Mouse (Mus musculus): Measurements from ENCODE around the gene Wdr64. TPM values are rescaled to one million over a fixed set of nuclear protein-coding genes. Genes with fewer than 3 reads are reported as not detected.

Wdr64 gene
- polyA plus RNA-seq (2014; fragmentation: Illumina TruSeq; extraction: RNeasy Lipid Tissue Mini Kit (QIAGEN cat#74804); ENCODE audit: low replicate concordance) = not detected

DNA sequence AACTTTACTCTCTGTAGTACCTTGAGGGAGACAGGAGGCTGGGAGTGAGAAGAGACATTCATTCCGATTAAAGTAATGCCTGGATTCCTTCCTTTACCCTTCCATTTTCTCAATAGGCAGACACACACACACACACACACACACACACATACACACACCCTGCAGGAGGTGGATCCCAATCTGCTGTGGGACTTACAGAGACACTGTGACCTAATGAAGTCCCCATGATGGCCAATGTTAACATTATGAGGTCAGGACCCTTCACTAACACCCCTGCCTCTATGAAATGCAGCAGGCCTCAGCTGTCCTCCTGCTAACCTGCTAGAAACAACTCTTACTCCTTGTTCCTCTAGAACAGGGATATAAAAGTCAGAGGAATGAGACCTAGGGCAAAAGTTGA lies at the start of gene Wdr64:
Gene Wdr64 (plus strand): TSS at position 301 of the 400 bp plus-strand sequence.

DNA sequence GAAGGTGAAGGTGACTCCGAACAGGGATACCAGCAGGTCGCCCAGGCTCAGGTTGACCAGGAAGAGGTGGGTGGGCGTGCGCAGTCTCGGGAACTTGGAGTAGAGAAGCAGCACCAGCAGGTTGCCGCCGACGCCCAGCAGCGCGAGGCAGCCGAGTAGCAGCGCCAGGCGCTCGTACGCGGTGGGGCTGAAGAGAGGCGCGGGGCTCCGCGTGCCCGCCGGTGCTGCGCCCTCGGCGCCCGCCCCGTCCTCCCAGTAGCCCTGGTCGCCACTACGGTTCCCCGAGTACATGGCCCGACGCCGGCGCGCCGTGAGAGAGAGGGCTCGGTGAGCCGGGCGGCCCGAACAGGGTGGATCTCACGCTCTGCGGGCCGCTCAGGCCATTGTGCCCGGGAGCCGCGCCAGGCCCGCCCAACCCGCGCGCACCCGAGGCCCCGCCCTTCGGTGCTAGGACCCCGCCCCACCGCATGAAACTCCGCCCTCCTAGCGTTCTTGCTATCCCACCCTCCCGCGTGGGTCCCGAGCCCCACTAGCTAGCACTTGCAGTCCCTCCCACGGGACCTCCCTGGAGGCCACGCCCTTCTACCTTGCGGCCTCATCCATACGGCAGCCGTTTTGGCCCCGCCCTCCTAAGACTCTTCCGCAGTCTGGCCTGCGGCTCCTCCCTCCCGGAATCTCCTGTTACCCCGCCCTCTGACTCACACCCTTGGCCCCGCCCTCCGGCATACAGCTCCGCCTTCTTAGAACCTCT lies 6.0 kb upstream of the Wdr64 start, which contains the start of the genes Opn3 and Chml:
Gene Opn3 (minus strand): TSS at position 531 of the 751 bp plus-strand sequence.
Gene Chml (minus strand): TSS at position 656 of the 751 bp plus-strand sequence.

Other genes with a start within 250 kb of the Wdr64 start
- gene Rgs7, start 206.1 kb upstream of the Wdr64 start, polyA plus RNA-seq (2014; fragmentation: Illumina TruSeq; extraction: RNeasy Lipid Tissue Mini Kit (QIAGEN cat#74804); ENCODE audit: low replicate concordance) = 1.1 TPM
- 6.6 TPM for gene Kmo, start 78.2 kb upstream of the Wdr64 start, polyA plus RNA-seq (2014; fragmentation: Illumina TruSeq; extraction: RNeasy Lipid Tissue Mini Kit (QIAGEN cat#74804); ENCODE audit: low replicate concordance)
- gene Fh1, start 73.0 kb upstream of the Wdr64 start, polyA plus RNA-seq (2014; fragmentation: Illumina TruSeq; extraction: RNeasy Lipid Tissue Mini Kit (QIAGEN cat#74804); ENCODE audit: low replicate concordance) = 226 TPM
- gene Opn3, start 5.8 kb upstream of the Wdr64 start, polyA plus RNA-seq (2014; fragmentation: Illumina TruSeq; extraction: RNeasy Lipid Tissue Mini Kit (QIAGEN cat#74804); ENCODE audit: low replicate concordance) = 5.5 TPM
- gene Chml, start 5.7 kb upstream of the Wdr64 start, polyA plus RNA-seq (2014; fragmentation: Illumina TruSeq; extraction: RNeasy Lipid Tissue Mini Kit (QIAGEN cat#74804); ENCODE audit: low replicate concordance) = 38.4 TPM
- gene Exo1, start 182.0 kb downstream of the Wdr64 start, polyA plus RNA-seq (2014; fragmentation: Illumina TruSeq; extraction: RNeasy Lipid Tissue Mini Kit (QIAGEN cat#74804); ENCODE audit: low replicate concordance) = 3.8 TPM
- gene Gm38100, start 221.7 kb downstream of the Wdr64 start, polyA plus RNA-seq (2014; fragmentation: Illumina TruSeq; extraction: RNeasy Lipid Tissue Mini Kit (QIAGEN cat#74804); ENCODE audit: low replicate concordance) = not detected